Mouse (Mus musculus) retina, embryonic 14.5 days (tissue): ENCODE data around the gene Mybpc3.

Source experiments
- DNase-seq: peaks from one replicate; pipeline ENCODE4 v3.0.0-alpha.2; 2015; ENCODE audit warnings: low spot score

The Mybpc3 gene

GRCm38 (mm10) chr2:91121011-91121410 is 3.1 kb downstream of the Mybpc3 start:
- no peak for DNase-seq

- DNase-seq, result no peak
Measured at GRCm38 (mm10) chr2:91121497-91121896, 3.6 kb downstream of the Mybpc3 start.

- DNase-seq, result no peak
Measured at GRCm38 (mm10) chr2:91123521-91123920, 5.6 kb downstream of the Mybpc3 start.

GRCm38 (mm10) chr2:91125101-91125500 is 7.2 kb downstream of the Mybpc3 start:
- DNase-seq, result no peak

- no peak for DNase-seq
Measured at GRCm38 (mm10) chr2:91128761-91129160, 10.8 kb downstream of the Mybpc3 start.

GRCm38 (mm10) chr2:91130126-91130525 is 12.2 kb downstream of the Mybpc3 start:
- DNase-seq, result no peak

GRCm38 (mm10) chr2:91131251-91131650 is 13.3 kb downstream of the Mybpc3 start:
- no peak for DNase-seq

- no peak for DNase-seq
Measured at GRCm38 (mm10) chr2:91132035-91132434, 14.1 kb downstream of the Mybpc3 start.

GRCm38 (mm10) chr2:91136513-91137412 is 18.8 kb downstream of the Mybpc3 start:
- DNase-seq, result no peak

- DNase-seq, result no peak
Measured at GRCm38 (mm10) chr2:91137481-91137880, 19.5 kb downstream of the Mybpc3 start.

GRCm38 (mm10) chr2:91139311-91139710 is 21.4 kb downstream of the Mybpc3 start:
- no peak for DNase-seq

GRCm38 (mm10) chr2:91139764-91140163 is 21.8 kb downstream of the Mybpc3 start:
- no peak for DNase-seq

GRCm38 (mm10) chr2:91142920-91143319 is 25.0 kb downstream of the Mybpc3 start:
- no peak for DNase-seq

- no peak for DNase-seq
Measured at GRCm38 (mm10) chr2:91143401-91143800, 25.5 kb downstream of the Mybpc3 start.

GRCm38 (mm10) chr2:91148101-91148500 is 30.2 kb downstream of the Mybpc3 start:
- no peak for DNase-seq

GRCm38 (mm10) chr2:91151331-91151730 is 33.4 kb downstream of the Mybpc3 start:
- DNase-seq, result no peak

- no peak for DNase-seq
Measured at GRCm38 (mm10) chr2:91152885-91153377, 35.0 kb downstream of the Mybpc3 start.

GRCm38 (mm10) chr2:91154091-91154490 is 36.1 kb downstream of the Mybpc3 start:
- DNase-seq, result no peak

GRCm38 (mm10) chr2:91157002-91157752 is 39.2 kb downstream of the Mybpc3 start:
- DNase-seq, result no peak

GRCm38 (mm10) chr2:91160591-91160990 is 42.6 kb downstream of the Mybpc3 start:
- no peak for DNase-seq

- DNase-seq, result no peak
Measured at GRCm38 (mm10) chr2:91162952-91163351, 45.0 kb downstream of the Mybpc3 start.

- no peak for DNase-seq
Measured at GRCm38 (mm10) chr2:91163532-91163931, 45.6 kb downstream of the Mybpc3 start.

GRCm38 (mm10) chr2:91164991-91165390 is 47.0 kb downstream of the Mybpc3 start:
- DNase-seq, result no peak
